Mouse (Mus musculus): ENCODE results near the gene Tpm3.

DNA sequence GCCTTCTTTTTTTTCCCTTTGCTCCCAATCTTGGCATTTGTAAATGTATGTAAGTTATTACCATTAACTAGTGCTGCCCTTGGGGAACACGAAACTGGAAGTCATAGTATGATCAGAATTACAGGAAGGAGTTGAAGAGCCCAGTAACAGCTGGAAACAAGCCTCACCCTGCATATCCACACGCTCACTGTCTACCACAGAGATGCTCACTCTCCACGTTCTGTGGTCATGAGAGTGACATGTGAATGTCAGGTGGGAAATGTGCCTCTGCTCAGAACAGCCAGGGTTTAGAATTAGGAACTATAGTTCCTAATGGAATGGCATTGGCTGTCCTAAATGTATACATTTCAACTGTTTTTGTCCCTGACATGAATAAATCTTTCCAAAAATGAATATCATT lies 60.3 kb downstream of the Tpm3 start:
- TF ChIP-seq GATA1 (IDR thresholded peaks at IDR 0.05; ENCODE audit: low read length) (no peak), TAL1 (IDR thresholded peaks at IDR 0.05; ENCODE audit: low read length) (no peak)
